Mouse (Mus musculus) embryonic facial prominence, embryonic 15.5 days (tissue): ENCODE data around the gene Scrn2. TPM values are rescaled to one million over a fixed set of nuclear protein-coding genes. Genes with fewer than 3 reads are reported as not detected.
A peak's percentile ranks its signal among the peaks of the same experiment; 100 is the strongest.

ENCODE experiments used
- ATAC-seq: fragments of 200-750 bp; cut with Nextera tagmentation; 2 replicates; pipeline ENCODE4 v1.8.0; 2017; ENCODE audit warnings: low read depth, moderate TSS enrichment; ENCODE audit not compliant: insufficient number of reproducible peaks, low FRiP score, low TSS enrichment
- H3K27ac ChIP-seq: fragments of 300-500 bp; sonication (generic); replicated peaks from 2 replicates; pipeline ENCODE4 v1.5.1; 2015; ENCODE audit warnings: mild to moderate bottlenecking, inconsistent platforms
- H3K27me3 ChIP-seq: fragments of 300-500 bp; sonication (generic); 2 replicates; pipeline ENCODE4 v1.6.1; 2015; ENCODE audit warnings: inconsistent platforms
- H3K36me3 ChIP-seq: fragments of 300-500 bp; sonication (generic); 2 replicates; pipeline ENCODE4 v1.6.1; 2015; ENCODE audit warnings: mild to moderate bottlenecking, inconsistent platforms
- H3K4me1 ChIP-seq: fragments of 300-500 bp; sonication (generic); 2 replicates; pipeline ENCODE4 v1.6.1; 2015; ENCODE audit warnings: inconsistent platforms
- H3K4me2 ChIP-seq: fragments of 300-500 bp; sonication (generic); replicated peaks from 2 replicates; pipeline ENCODE4 v1.6.1; 2015; ENCODE audit warnings: mild to moderate bottlenecking, inconsistent platforms
- H3K4me3 ChIP-seq: fragments of 300-500 bp; sonication (generic); replicated peaks from 2 replicates; pipeline ENCODE4 v1.5.1; 2015; ENCODE audit warnings: mild to moderate bottlenecking, inconsistent platforms
- H3K9ac ChIP-seq: fragments of 300-500 bp; sonication (generic); 2 replicates; pipeline ENCODE4 v1.6.1; 2015; ENCODE audit warnings: inconsistent platforms
- H3K9me3 ChIP-seq: fragments of 300-500 bp; sonication (generic); replicated peaks from 2 replicates; pipeline ENCODE4 v1.6.1; 2016; ENCODE audit warnings: inconsistent platforms
- WGBS: fragments of 180-500 bp; shearing (Covaris S2); methylation state at CpG from one replicate; pipeline ENCODE4 v1.1.7; 2015; 5-methylcytosine and 5-hydroxymethylcytosine counted together
- polyA plus RNA-seq: library from polyadenylated mRNA; unstranded; fragments of >200 nt; fragmentation: Nextera tagmentation; extraction: Ambion mirVana; gene quantifications from 2 replicates; pipeline ENCODE4 v1.2.1, GENCODE M21; 2015

The Scrn2 gene
- polyA plus RNA-seq, 1 experiment from 2014 or later, result 23.9 TPM

DNA sequence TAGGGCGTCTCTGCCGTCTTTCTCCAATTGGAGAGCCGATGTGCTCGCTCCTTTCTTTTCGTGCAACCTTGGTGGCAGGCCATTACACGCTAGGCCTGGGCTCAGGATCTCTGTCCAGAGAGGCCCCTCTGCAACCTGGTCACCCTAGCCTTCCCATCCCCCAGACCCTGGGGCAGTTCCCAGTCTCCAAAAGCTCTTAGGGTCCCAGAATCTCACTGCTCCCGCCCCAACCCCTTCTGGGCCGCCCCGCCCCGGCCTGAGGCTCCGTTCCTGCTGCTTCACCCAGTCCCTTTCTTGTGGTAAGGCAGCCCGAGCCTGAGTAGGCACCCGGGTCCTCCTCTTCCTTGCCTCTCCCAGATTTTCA is 10.4 kb upstream of the Scrn2 start:
- Histone ChIP-seq H3K4me2 (peak overlapping the region; percentile 55), H3K9ac (no peak overlapping the region), H3K4me1 (peaks cover 41% of the 10 kb centered on the region), H3K4me3 (peak overlapping the region; percentile 42), H3K9me3 (no peaks in the 10 kb centered on the region), H3K36me3 (no peaks in the 10 kb centered on the region), H3K27ac (0 out of 2 replicates have a peak overlapping the region, but pooled peaks have one; percentile 51), H3K27me3 (peaks cover 90% of the 10 kb centered on the region)
- WGBS, result 5% methylated on average over 13 of the region's 13 CpGs
- no peak for ATAC-seq

GRCm38 (mm10) chr11:97021121-97021765 is 8.5 kb upstream of the Scrn2 start:
- Histone ChIP-seq H3K36me3 (no peaks in the 10 kb centered on the region), H3K4me3 (peak overlapping the region; percentile 56), H3K27ac (no peak overlapping the region), H3K9me3 (no peaks in the 10 kb centered on the region), H3K4me2 (peak overlapping the region; percentile 93), H3K9ac (peak overlapping the region; percentile 44), H3K27me3 (peaks cover 83% of the 10 kb centered on the region), H3K4me1 (peaks cover 55% of the 10 kb centered on the region)
- no peak for ATAC-seq
- WGBS, result 4% methylated on average over 27 of the region's 27 CpGs

DNA sequence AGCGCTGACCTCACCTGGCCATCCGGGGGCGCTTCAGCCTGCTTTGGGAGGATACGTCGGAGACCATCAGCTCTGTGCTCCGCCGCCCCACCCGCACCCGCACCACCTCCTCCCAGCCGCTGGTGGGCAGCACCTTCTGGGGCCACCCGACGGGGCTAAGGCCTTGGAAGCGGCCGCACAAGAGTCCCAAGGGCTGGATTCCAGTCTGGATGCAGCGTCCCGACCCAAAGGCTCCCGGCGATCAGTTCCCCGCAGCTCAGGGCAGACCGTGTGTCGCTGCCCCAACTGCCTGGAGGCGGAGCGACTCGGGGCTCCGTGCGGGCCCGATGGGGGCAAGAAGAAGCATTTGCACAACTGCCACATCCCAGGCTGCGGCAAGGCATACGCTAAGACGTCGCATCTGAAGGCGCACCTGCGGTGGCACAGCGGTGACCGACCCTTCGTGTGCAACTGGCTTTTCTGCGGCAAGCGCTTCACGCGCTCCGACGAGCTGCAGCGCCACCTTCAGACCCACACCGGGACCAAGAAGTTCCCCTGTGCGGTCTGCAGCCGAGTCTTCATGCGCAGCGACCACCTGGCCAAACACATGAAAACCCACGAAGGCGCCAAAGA is 7.8 kb upstream of the Scrn2 start:
- no peaks in the 10 kb centered on the region for H3K9me3 ChIP-seq
- no peak overlapping the region for H3K27ac ChIP-seq
- H3K36me3 ChIP-seq, result no peaks in the 10 kb centered on the region
- H3K4me1 ChIP-seq, result peaks cover 56% of the 10 kb centered on the region
- H3K4me2 ChIP-seq, result peak overlapping the region; percentile 93
- WGBS, result under 1% methylated on average over 50 of the region's 50 CpGs
- peak; percentile 27; the same call in 1 of the 2 replicates for ATAC-seq
- H3K27me3 ChIP-seq, result peaks cover 76% of the 10 kb centered on the region
- peak overlapping the region; percentile 56 for H3K4me3 ChIP-seq
- peak overlapping the region; percentile 44; the same call in 1 of the 2 replicates for H3K9ac ChIP-seq

DNA sequence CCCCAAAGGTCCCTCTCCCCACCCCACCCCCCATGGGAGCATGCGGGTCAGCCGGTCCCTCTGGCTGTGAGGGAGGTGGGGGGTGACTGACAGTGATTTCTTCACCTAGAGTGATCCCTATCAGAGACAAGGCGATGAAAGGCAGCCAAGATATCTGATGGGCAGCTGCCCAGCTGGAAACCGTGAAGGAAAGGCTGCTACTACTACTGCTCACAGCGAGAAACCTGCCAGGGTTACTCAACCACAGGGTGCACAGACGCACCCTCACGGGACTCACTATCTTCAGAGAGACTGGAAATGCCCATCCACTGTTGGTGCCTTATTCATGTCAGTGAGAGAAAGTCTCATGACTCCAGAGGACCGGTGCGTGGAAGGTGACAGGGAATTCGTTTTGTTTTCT is 4.8 kb upstream of the Scrn2 start:
- Histone ChIP-seq H3K9ac (no peak overlapping the region), H3K27me3 (peaks cover 52% of the 10 kb centered on the region), H3K4me2 (no peak overlapping the region), H3K27ac (no peak overlapping the region), H3K4me1 (peaks cover 35% of the 10 kb centered on the region), H3K36me3 (no peaks in the 10 kb centered on the region), H3K4me3 (no peak overlapping the region), H3K9me3 (no peaks in the 10 kb centered on the region)
- WGBS, result 31% methylated on average over 10 of the region's 10 CpGs
- no peak for ATAC-seq

DNA sequence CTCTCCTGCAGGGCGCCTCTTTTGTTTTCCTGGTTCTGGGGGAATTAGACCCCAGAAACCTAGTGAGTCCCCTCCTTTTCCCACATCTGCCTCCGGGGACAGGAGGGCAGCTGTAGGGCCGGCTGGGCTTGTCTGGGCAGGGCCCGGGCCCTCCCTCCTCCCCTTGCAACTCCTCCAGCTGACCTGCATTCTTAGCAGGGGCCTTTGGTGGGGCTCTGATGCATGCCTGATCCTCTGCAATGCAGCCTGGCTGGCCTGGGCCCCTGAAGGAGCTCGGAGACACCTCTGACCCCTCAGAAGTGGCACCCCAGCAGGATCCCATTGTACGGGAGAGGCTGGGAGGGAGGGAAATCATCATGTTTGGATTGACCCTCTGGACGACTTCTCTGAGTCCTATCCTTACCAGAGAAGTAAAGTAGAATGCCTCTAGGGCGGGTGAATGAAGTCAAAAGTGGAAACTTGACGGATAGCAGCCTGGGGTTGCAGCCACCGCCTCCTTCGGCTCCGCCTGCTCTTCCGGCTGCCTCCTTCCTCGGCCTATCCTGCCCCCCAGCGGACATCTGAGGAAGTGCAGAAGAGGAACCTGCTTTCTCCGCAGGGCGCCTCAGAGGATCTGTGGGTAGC is 3.9 kb upstream of the Scrn2 start:
- ATAC-seq, result peak; percentile 41
- WGBS, result 1% methylated on average over 17 of the region's 17 CpGs
- peak overlapping the region; percentile 57 for H3K4me2 ChIP-seq
- peak overlapping the region; percentile 80 for H3K27ac ChIP-seq
- no peaks in the 10 kb centered on the region for H3K9me3 ChIP-seq
- H3K36me3 ChIP-seq, result no peaks in the 10 kb centered on the region
- H3K4me3 ChIP-seq, result peak overlapping the region; percentile 36
- peaks cover 43% of the 10 kb centered on the region for H3K4me1 ChIP-seq
- peaks cover 44% of the 10 kb centered on the region for H3K27me3 ChIP-seq
- H3K9ac ChIP-seq, result peak overlapping the region; percentile 12; the same call in 1 of the 2 replicates

DNA sequence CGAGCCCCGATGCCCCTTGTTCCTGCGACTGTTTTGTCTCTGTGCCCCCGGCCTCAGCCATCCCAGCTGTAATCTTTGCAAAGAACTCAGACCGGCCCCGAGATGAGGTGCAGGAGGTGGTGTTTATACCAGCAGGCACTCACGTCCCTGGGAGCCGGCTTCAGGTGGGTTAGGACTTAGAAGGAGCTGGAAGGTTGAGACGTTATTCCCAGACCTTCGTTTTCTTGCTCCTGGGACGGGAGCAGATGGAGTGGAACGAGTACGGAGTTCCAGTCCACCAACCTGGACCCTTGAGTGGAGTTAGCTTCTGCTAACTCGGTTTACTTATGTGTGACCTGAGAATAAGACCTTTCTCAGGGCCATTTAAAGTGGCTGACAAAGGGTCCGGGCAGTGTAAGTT is 688 bp downstream of the Scrn2 start:
- Histone ChIP-seq H3K4me2 (peak overlapping the region; percentile 86), H3K9ac (peak overlapping the region; percentile 80), H3K27me3 (no peaks in the 10 kb centered on the region), H3K9me3 (no peaks in the 10 kb centered on the region), H3K27ac (peak overlapping the region; percentile 86; the same call in 1 of the 2 replicates), H3K36me3 (no peaks in the 10 kb centered on the region), H3K4me3 (peak overlapping the region; percentile 72), H3K4me1 (peaks cover 25% of the 10 kb centered on the region)
- no peak for ATAC-seq
- 17% methylated on average over 15 of the region's 15 CpGs for WGBS

DNA sequence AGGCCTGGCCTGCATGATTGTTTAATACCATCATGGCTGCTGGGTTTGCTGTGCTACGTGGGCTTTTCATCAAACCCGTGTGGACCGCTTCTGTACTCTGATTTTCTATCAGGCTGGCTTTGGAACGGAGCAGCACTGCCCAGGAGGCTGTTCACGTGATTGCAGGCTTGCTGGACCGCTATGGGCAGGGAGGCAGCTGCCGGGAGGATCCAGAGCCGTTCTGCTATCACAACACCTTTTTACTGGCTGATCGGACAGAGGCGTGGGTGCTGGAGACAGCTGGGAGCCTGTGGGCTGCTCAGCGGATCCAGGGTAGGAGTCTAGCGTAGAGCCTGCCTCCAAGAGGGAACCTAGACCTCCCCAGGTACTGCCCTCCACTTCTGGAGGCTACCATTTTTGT is 2.2 kb downstream of the Scrn2 start:
- Histone ChIP-seq H3K9me3 (no peaks in the 10 kb centered on the region), H3K36me3 (no peaks in the 10 kb centered on the region), H3K27ac (no peak overlapping the region), H3K4me3 (no peak overlapping the region), H3K4me1 (peaks cover 16% of the 10 kb centered on the region), H3K4me2 (no peak overlapping the region), H3K9ac (no peak overlapping the region), H3K27me3 (no peaks in the 10 kb centered on the region)
- ATAC-seq, result no peak
- 81% methylated on average over 12 of the region's 12 CpGs for WGBS

GRCm38 (mm10) chr11:97032499-97032898 is 2.8 kb downstream of the Scrn2 start:
- H3K27ac ChIP-seq, result no peak overlapping the region
- H3K36me3 ChIP-seq, result no peaks in the 10 kb centered on the region
- peaks cover 16% of the 10 kb centered on the region for H3K4me1 ChIP-seq
- H3K4me3 ChIP-seq, result no peak overlapping the region
- no peak overlapping the region for H3K4me2 ChIP-seq
- no peak for ATAC-seq
- WGBS, result 93% methylated on average over 4 of the region's 4 CpGs
- H3K9ac ChIP-seq, result no peak overlapping the region
- H3K9me3 ChIP-seq, result no peaks in the 10 kb centered on the region
- no peaks in the 10 kb centered on the region for H3K27me3 ChIP-seq

DNA sequence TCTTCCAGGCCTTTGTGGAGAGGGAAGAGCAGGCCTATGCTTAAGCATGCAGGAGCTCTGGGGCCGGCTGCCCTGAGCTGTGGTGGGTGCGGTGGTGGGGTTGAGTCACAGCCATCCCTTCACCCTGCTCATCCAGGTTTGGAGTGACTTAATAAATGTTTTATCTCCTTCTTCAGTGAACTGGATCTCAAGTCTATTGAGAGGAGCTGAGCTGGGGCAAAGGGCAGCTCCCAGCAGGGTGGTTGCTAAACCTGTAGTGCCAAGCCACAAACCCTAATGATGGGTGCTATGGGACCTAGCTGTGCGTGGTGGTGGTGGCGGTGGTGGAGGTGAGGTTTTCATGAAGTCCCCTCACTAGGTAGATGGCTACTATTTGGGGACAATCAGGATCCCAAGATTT is 4.0 kb downstream of the Scrn2 start:
- 83% methylated on average over 4 of the region's 4 CpGs for WGBS
- Histone ChIP-seq H3K4me1 (peaks cover 16% of the 10 kb centered on the region), H3K9me3 (no peaks in the 10 kb centered on the region), H3K27me3 (no peaks in the 10 kb centered on the region), H3K9ac (no peak overlapping the region), H3K4me3 (no peak overlapping the region), H3K36me3 (no peaks in the 10 kb centered on the region), H3K27ac (no peak overlapping the region), H3K4me2 (no peak overlapping the region)
- ATAC-seq, result no peak

DNA sequence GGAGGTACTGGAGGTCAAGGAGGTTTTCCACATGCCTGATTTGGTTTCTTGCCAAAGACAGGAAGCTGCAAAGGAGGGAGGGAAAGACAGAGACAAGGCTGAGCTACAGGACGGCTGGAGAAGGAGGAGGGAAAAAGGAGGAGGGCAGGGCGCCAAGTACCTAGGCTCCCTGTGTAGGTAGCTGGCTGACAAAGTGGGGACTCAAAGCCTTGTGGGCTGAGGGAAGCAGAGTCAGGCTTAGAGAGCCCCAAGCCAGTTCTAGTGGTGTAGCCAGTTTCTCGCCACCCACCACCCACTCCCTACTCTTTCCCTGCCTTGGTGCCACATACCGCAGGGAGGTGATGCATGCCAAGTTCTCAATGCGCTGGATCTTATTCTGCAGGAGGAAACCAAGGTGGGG is 6.4 kb downstream of the Scrn2 start:
- WGBS, result 68% methylated on average over 5 of the region's 5 CpGs
- ATAC-seq, result no peak

GRCm38 (mm10) chr11:97038881-97039280 is 9.1 kb downstream of the Scrn2 start:
- 67% methylated on average over 7 of the region's 7 CpGs for WGBS
- H3K9ac ChIP-seq, result no peak overlapping the region
- no peaks in the 10 kb centered on the region for H3K27me3 ChIP-seq
- no peak for ATAC-seq
- H3K4me2 ChIP-seq, result no peak overlapping the region
- H3K4me1 ChIP-seq, result peaks cover 16% of the 10 kb centered on the region
- no peak overlapping the region for H3K4me3 ChIP-seq
- H3K9me3 ChIP-seq, result no peaks in the 10 kb centered on the region
- H3K36me3 ChIP-seq, result no peaks in the 10 kb centered on the region
- no peak overlapping the region for H3K27ac ChIP-seq

More for the DNA sequence above, 6.4 kb downstream of the Scrn2 start:
- peaks cover 12% of the 10 kb centered on the region; the same call in 1 of the 2 replicates for H3K4me1 ChIP-seq
- H3K4me3 ChIP-seq, result no peak overlapping the region
- H3K36me3 ChIP-seq, result no peaks in the 10 kb centered on the region
- no peak overlapping the region for H3K9ac ChIP-seq
- H3K27me3 ChIP-seq, result no peaks in the 10 kb centered on the region
- no peak overlapping the region for H3K4me2 ChIP-seq
- H3K27ac ChIP-seq, result no peak overlapping the region
- no peaks in the 10 kb centered on the region for H3K9me3 ChIP-seq
